Comparison of ENCODE assay signal across 13 mouse cellular contexts in genomic region chr17:5805151-5805834, GRCm38 (mm10). TPM values are rescaled to one million over a fixed set of nuclear protein-coding genes. Genes with fewer than 3 reads are reported as not detected.
A peak's percentile ranks its signal among the peaks of the same experiment; 100 is the strongest.
DNase-seq lines count a peak whose midpoint lies in the region; ATAC-seq lines count a peak whose summit lies in the region.
"Had no signal": no experiment of that assay in that cellular context is flagged by ENCODE, and none has a peak within 500 bp of the region (broad histone marks: within the 10 kb centered on the region; RNA-seq: fewer than 3 reads in every experiment).

No protein-coding gene starts in this region.

- peak overlapping the region; percentile 46 for H3K27ac ChIP-seq in heart, embryonic 16.5 days (ENCODE audit: low read length)
- H3K27ac ChIP-seq in embryonic facial prominence, embryonic 10.5 days (replicated peaks), result 0 out of 2 replicates have a peak overlapping the region, but pooled peaks have one; percentile 8
- H3K27ac ChIP-seq in limb, embryonic 13.5 days, result peak overlapping the region; percentile 87
- H3K27ac ChIP-seq: heart, embryonic 10.5 days; hindbrain, postnatal 0 days; midbrain, embryonic 15.5 days had no signal

- no peaks in the 10 kb centered on the region for H3K27me3 ChIP-seq in heart, embryonic 16.5 days (ENCODE audit: control insufficient read depth, insufficient read depth, low read length)
- no peaks in the 10 kb centered on the region for H3K27me3 ChIP-seq in embryonic facial prominence, embryonic 10.5 days (replicated peaks; ENCODE audit: low read depth, poor library complexity, severe bottlenecking)
- no peaks in the 10 kb centered on the region for H3K27me3 ChIP-seq in limb, embryonic 13.5 days
- H3K27me3 ChIP-seq: midbrain, embryonic 15.5 days had no signal

- peaks cover 9% of the 10 kb centered on the region for H3K4me1 ChIP-seq in heart, embryonic 16.5 days (ENCODE audit: control insufficient read depth, insufficient read depth, low read length)
- H3K4me1 ChIP-seq in embryonic facial prominence, embryonic 10.5 days, result peaks cover 24% of the 10 kb centered on the region
- peaks cover 31% of the 10 kb centered on the region for H3K4me1 ChIP-seq in limb, embryonic 13.5 days
- H3K4me1 ChIP-seq: midbrain, embryonic 15.5 days had no signal

- WGBS in heart, embryonic 16.5 days, result 72% methylated on average over 7 of the region's 7 CpGs
- WGBS in embryonic facial prominence, embryonic 10.5 days, result 71% methylated on average over 7 of the region's 7 CpGs
- WGBS in limb, embryonic 13.5 days, result 34% methylated on average over 7 of the region's 7 CpGs

- no peak overlapping the region for H3K9ac ChIP-seq in heart, embryonic 16.5 days (ENCODE audit: low read length)
- no peak overlapping the region for H3K9ac ChIP-seq in limb, embryonic 13.5 days
- H3K9ac ChIP-seq: midbrain, embryonic 15.5 days had no signal

- H3K9me3 ChIP-seq in heart, embryonic 16.5 days (replicated peaks; ENCODE audit: control insufficient read depth, low read length), result no peaks in the 10 kb centered on the region
- no peaks in the 10 kb centered on the region for H3K9me3 ChIP-seq in embryonic facial prominence, embryonic 10.5 days
- H3K9me3 ChIP-seq in limb, embryonic 13.5 days, result no peaks in the 10 kb centered on the region; the same call in 1 of the 2 replicates
- H3K9me3 ChIP-seq: heart, embryonic 10.5 days; midbrain, embryonic 15.5 days had no signal

- DNase-seq in heart, postnatal 36 days, result no peak
- peak; percentile 84 for DNase-seq in CD4-positive, CD25-positive, alpha-beta regulatory T cell, adult 2 months (ENCODE audit: low read depth, low spot score)
- DNase-seq in embryonic facial prominence, embryonic 10.5 days (ENCODE audit: low spot score), result no peak
- DNase-seq in adrenal gland, adult (ENCODE audit: inconsistent age in 2 of 2, low spot score in 1 of 2), result no peak
- DNase-seq in MN1 (ENCODE audit: low spot score), result no peak
- DNase-seq in thymus, adult 18-20 months, result no peak
- DNase-seq: embryo, embryonic 11 days; lung, adult 2 months had no signal

- no peaks in the 10 kb centered on the region for H3K36me3 ChIP-seq in heart, embryonic 16.5 days (ENCODE audit: control insufficient read depth, insufficient read depth)
- H3K36me3 ChIP-seq in embryonic facial prominence, embryonic 10.5 days (replicated peaks), result no peaks in the 10 kb centered on the region
- H3K36me3 ChIP-seq in limb, embryonic 13.5 days, result no peaks in the 10 kb centered on the region
- H3K36me3 ChIP-seq: heart, embryonic 10.5 days; midbrain, embryonic 15.5 days had no signal

- H3K4me3 ChIP-seq in heart, embryonic 16.5 days (ENCODE audit: low read length), result no peak overlapping the region
- H3K4me3 ChIP-seq in embryonic facial prominence, embryonic 10.5 days, result no peak overlapping the region
- no peak overlapping the region for H3K4me3 ChIP-seq in limb, embryonic 13.5 days
- H3K4me3 ChIP-seq: heart, embryonic 10.5 days; midbrain, embryonic 15.5 days had no signal

- no peak for ATAC-seq in heart, embryonic 16.5 days (replicated peaks; ENCODE audit: extremely low read depth, insufficient read depth, low FRiP score)
- no peak; the same call in none of the 2 replicates for ATAC-seq in limb, embryonic 13.5 days (ENCODE audit: low FRiP score, low read depth)
- ATAC-seq: hindbrain, postnatal 0 days; midbrain, embryonic 15.5 days had no signal

- intact Hi-C loops in heart, postnatal 36 days (cut with DNase I), result no loop called here

- H3K4me2 ChIP-seq in heart, embryonic 16.5 days (ENCODE audit: low read depth, low read length), result no peak overlapping the region
- peak overlapping the region; percentile 21; the same call in 1 of the 2 replicates for H3K4me2 ChIP-seq in limb, embryonic 13.5 days (replicated peaks)
- H3K4me2 ChIP-seq: midbrain, embryonic 15.5 days had no signal

RNA-seq across cellular contexts. Expression of gene Snx9, which starts 35.8 kb away (rescaled TPM):
- 19.4 and 20.9 TPM in 2 replicates for polyA plus RNA-seq in heart, embryonic 16.5 days (2015; fragmentation: Nextera tagmentation; extraction: Ambion mirVana)
- total RNA-seq in heart, postnatal 36 days (2021), result 10 to 100 TPM; 31.0 to 32.6 TPM
- polyA plus RNA-seq in embryonic facial prominence, embryonic 10.5 days (2016; fragmentation: Nextera tagmentation; extraction: Ambion mirVana), result 16.3 and 19.5 TPM in 2 replicates
- polyA plus RNA-seq in limb, embryonic 13.5 days (2015; fragmentation: Nextera tagmentation; extraction: Ambion mirVana), result 27.6 and 28.3 TPM in 2 replicates

Comparison
In these comparisons a context has a peak if more than half of its experiments do, and no peak if none do; other contexts are left out.
1. H3K27ac ChIP-seq: peak in every context shown above with its lines; median percentile 87 in limb, embryonic 13.5 days; 46 in heart, embryonic 16.5 days; 8 in embryonic facial prominence, embryonic 10.5 days.